ENCODE assay signal across 16 mouse cellular contexts in genomic region chr9:65820301-65820700, GRCm38 (mm10).
"Had no signal": no experiment of that assay in that cellular context is flagged by ENCODE, and none has a peak within 500 bp of the region (broad histone marks: within the 10 kb centered on the region; RNA-seq: fewer than 3 reads in every experiment).

No protein-coding gene starts in this region.

- H3K9ac ChIP-seq: limb, embryonic 12.5 days; liver, embryonic 14.5 days; midbrain, embryonic 12.5 days; neural tube, embryonic 15.5 days had no signal

- H3K36me3 ChIP-seq: neural tube, embryonic 15.5 days had no signal

- H3K27ac ChIP-seq: limb, embryonic 12.5 days; liver, embryonic 14.5 days; macrophage; midbrain, embryonic 12.5 days; neural tube, embryonic 15.5 days had no signal

- H3K4me3 ChIP-seq: limb, embryonic 12.5 days; midbrain, embryonic 12.5 days; myocyte; neural tube, embryonic 15.5 days had no signal

- ATAC-seq: intestine, embryonic 16.5 days had no signal

- H3K4me2 ChIP-seq: limb, embryonic 12.5 days; midbrain, embryonic 12.5 days; neural tube, embryonic 15.5 days had no signal

- H3K9me3 ChIP-seq: neural tube, embryonic 15.5 days had no signal

- H3K27me3 ChIP-seq: limb, embryonic 12.5 days; midbrain, embryonic 12.5 days; neural tube, embryonic 15.5 days had no signal

- DNase-seq: kidney, adult 8-10 months; kidney, postnatal 36 days; layer of hippocampus, adult 9-11 months; layer of hippocampus, postnatal 36 days; liver; right cerebral cortex, adult 18-20 months; right cerebral cortex, postnatal 25 days; thymus, adult 18-20 months; thymus, postnatal 25 days had no signal
